Mouse (Mus musculus) heart, embryonic 11.5 days (tissue): ENCODE results near the gene Hmga2. TPM values are rescaled to one million over a fixed set of nuclear protein-coding genes. Genes with fewer than 3 reads are reported as not detected.

ENCODE experiments used
- ATAC-seq: fragments of 200-750 bp; cut with Nextera tagmentation; replicated peaks from 2 replicates; pipeline ENCODE4 v1.8.0; 2017; ENCODE audit warnings: moderate library complexity; ENCODE audit not compliant: insufficient number of reproducible peaks, low FRiP score, low TSS enrichment
- H3K27ac ChIP-seq: fragments of 300-500 bp; sonication (generic); 2 replicates; pipeline ENCODE4 v1.5.1; 2014; ENCODE audit warnings: mild to moderate bottlenecking, low read depth, low read length
- H3K27me3 ChIP-seq: fragments of 300-500 bp; sonication (generic); 2 replicates; pipeline ENCODE4 v1.6.1; 2014; ENCODE audit warnings: mild to moderate bottlenecking, low read length, mixed read lengths; ENCODE audit not compliant: control insufficient read depth, insufficient read depth
- H3K36me3 ChIP-seq: fragments of 300-500 bp; sonication (generic); 2 replicates; pipeline ENCODE4 v1.6.1; 2014; ENCODE audit warnings: mild to moderate bottlenecking, low read length, moderate library complexity, mixed read lengths; ENCODE audit not compliant: control insufficient read depth, insufficient read depth
- H3K4me1 ChIP-seq: fragments of 300-500 bp; sonication (generic); 2 replicates; pipeline ENCODE4 v1.6.1; 2014; ENCODE audit warnings: low read length; ENCODE audit not compliant: control insufficient read depth, insufficient read depth
- H3K4me2 ChIP-seq: fragments of 300-500 bp; sonication (generic); 2 replicates; pipeline ENCODE4 v1.6.1; 2014; ENCODE audit warnings: mild to moderate bottlenecking, moderate library complexity
- H3K4me3 ChIP-seq: fragments of 300-500 bp; sonication (generic); 2 replicates; pipeline ENCODE4 v1.5.1; 2014; ENCODE audit warnings: low read depth, low read length
- H3K9ac ChIP-seq: fragments of 300-500 bp; sonication (generic); 2 replicates; pipeline ENCODE4 v1.6.1; 2014; ENCODE audit warnings: mild to moderate bottlenecking, low read depth, low read length, moderate library complexity
- H3K9me3 ChIP-seq: fragments of 300-500 bp; sonication (generic); replicated peaks from 2 replicates; pipeline ENCODE4 v1.6.1; 2016; ENCODE audit warnings: low read length; ENCODE audit not compliant: control insufficient read depth
- WGBS: fragments of 180-500 bp; shearing (Covaris S2); extraction: QIAGEN DNeasy Blood & Tissue Kit; methylation state at CpG from one replicate; pipeline ENCODE4 v1.1.7; 2014; ENCODE audit not compliant: insufficient replicate concordance; 5-methylcytosine and 5-hydroxymethylcytosine counted together
- polyA plus RNA-seq: library from polyadenylated mRNA; unstranded; fragments of >200 nt; fragmentation: Nextera tagmentation; extraction: Ambion mirVana; gene quantifications from 2 replicates; pipeline ENCODE4 v1.2.1, GENCODE M21; 2014

Hmga2 gene
- polyA plus RNA-seq, 1 experiment from 2014 or later: 42.6 TPM

DNA sequence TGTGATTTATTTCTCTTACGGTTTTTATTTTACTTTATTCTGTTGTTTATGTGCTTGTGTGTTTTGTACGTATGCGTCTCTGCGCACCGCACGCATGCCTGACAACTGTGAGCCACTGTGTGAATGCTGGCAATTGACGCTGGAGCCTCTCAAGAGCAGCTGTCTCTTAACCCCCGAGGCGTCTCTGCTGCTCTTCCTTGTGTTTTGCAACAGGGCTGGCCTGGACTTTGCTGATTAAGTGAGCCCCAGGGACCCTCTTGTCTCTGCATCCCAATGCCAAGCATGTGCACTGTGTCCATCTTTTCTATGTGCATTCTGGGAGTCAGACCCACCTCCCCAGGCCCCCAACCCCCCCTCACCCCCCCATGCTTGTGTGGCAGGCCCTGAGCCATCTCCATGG is 24.5 kb upstream of the Hmga2 start:
- H3K27ac ChIP-seq: no peak overlapping the region
- H3K27me3 ChIP-seq: no peaks in the 10 kb centered on the region
- no peak overlapping the region for H3K9ac ChIP-seq
- no peaks in the 10 kb centered on the region for H3K9me3 ChIP-seq
- H3K4me3 ChIP-seq: no peak overlapping the region
- ATAC-seq: no peak
- no peak overlapping the region for H3K4me2 ChIP-seq
- H3K4me1 ChIP-seq: no peaks in the 10 kb centered on the region; the same call in 1 of the 2 replicates
- WGBS: 73% methylated on average over 9 of the region's 9 CpGs
- H3K36me3 ChIP-seq: no peaks in the 10 kb centered on the region

DNA sequence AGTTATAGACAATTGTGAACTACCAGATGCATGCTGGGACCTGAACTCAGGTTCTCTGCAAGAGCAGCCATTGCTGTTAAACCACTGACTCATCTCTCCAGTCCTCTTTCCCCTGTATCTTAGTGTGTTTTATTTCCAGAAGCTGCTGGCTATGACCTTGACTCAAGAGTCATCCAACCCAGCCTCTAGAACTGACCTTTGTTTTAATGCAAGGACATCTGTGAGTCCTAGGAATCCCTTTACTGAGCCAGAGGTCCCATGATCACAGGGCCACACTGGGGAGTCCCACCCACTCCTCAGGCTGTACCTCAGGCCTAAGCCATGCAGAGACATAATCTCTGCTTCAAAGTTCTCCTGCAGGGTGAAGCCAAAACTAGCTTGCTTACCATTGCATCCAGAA is 21.8 kb upstream of the Hmga2 start:
- no peak overlapping the region for H3K4me2 ChIP-seq
- no peak overlapping the region for H3K27ac ChIP-seq
- no peaks in the 10 kb centered on the region for H3K27me3 ChIP-seq
- H3K4me3 ChIP-seq: no peak overlapping the region
- H3K36me3 ChIP-seq: no peaks in the 10 kb centered on the region
- no peaks in the 10 kb centered on the region; the same call in 1 of the 2 replicates for H3K4me1 ChIP-seq
- H3K9ac ChIP-seq: no peak overlapping the region
- H3K9me3 ChIP-seq: no peaks in the 10 kb centered on the region
- no peak for ATAC-seq

DNA sequence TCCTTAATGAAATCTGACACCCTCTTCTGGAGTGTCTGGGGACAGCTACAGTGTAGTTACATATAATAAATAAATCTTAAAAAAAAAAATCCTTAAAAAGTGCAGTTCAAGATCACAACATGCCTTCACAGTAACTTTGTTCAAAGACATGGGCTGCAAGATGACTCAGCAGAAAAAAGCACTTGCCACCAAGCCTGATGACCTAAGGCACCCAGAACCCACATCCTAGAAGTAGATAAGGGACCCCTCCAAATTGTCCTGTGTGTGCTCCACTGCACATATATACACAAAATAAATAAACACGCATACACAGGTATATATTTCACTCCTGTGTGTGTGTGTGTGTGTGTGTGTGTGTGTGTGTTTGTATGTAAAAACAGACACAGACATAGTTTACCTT is 18.4 kb upstream of the Hmga2 start:
- Histone ChIP-seq H3K9me3 (no peaks in the 10 kb centered on the region), H3K9ac (no peak overlapping the region), H3K4me2 (no peak overlapping the region), H3K4me3 (no peak overlapping the region), H3K27me3 (no peaks in the 10 kb centered on the region), H3K36me3 (no peaks in the 10 kb centered on the region), H3K27ac (no peak overlapping the region), H3K4me1 (no peaks in the 10 kb centered on the region; the same call in 1 of the 2 replicates)
- ATAC-seq: no peak
- 80% methylated on average over 1 of the region's 1 CpGs for WGBS

DNA sequence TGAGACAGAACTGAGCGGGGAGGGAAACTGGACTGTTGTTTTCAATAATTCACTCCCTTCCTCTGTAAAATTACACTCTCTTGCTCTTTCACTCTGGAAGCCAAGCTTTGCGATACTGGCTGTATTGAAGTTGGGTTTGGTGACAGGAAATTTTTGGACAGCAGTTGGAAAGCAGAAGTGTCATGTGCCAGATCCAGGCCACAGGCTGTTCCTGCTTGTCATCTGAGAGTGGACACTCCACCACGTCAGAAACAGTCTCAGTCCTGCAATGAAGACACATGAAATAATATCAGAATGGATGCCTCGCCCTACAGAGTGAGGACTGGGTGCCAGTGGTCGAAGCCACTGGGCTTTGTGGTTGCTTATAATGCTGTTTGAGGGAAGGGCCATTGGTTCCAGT is 15.2 kb upstream of the Hmga2 start:
- Histone ChIP-seq H3K36me3 (no peaks in the 10 kb centered on the region), H3K9me3 (peaks cover 6% of the 10 kb centered on the region), H3K27me3 (no peaks in the 10 kb centered on the region), H3K4me1 (no peaks in the 10 kb centered on the region), H3K27ac (no peak overlapping the region), H3K4me2 (no peak overlapping the region), H3K4me3 (no peak overlapping the region), H3K9ac (no peak overlapping the region)
- no peak for ATAC-seq
- WGBS: 76% methylated on average over 5 of the region's 5 CpGs

DNA sequence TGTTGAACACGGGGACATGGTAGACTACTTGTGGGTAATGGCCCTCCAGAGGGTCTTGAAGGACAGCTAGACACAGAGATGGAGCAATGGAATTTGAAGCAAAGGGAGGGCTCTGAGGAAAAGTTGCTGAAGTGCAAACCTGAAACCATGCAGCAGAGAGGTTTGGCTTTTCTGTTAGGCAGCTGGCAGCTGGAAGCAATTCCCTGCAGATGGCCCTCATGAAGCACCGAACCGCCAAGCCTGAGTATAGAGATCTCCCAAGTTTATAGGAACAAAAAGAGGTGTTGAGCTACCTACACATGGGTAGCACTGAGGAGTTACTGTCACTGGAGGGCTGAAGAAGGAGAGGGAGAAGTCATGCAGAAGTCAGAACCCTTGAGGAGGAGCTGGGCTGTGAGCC is 13.3 kb upstream of the Hmga2 start:
- Histone ChIP-seq H3K4me2 (no peak overlapping the region), H3K36me3 (no peaks in the 10 kb centered on the region), H3K27ac (no peak overlapping the region), H3K9me3 (peaks cover 6% of the 10 kb centered on the region), H3K4me1 (no peaks in the 10 kb centered on the region), H3K4me3 (no peak overlapping the region), H3K9ac (no peak overlapping the region), H3K27me3 (no peaks in the 10 kb centered on the region)
- 86% methylated on average over 3 of the region's 3 CpGs for WGBS
- ATAC-seq: no peak

DNA sequence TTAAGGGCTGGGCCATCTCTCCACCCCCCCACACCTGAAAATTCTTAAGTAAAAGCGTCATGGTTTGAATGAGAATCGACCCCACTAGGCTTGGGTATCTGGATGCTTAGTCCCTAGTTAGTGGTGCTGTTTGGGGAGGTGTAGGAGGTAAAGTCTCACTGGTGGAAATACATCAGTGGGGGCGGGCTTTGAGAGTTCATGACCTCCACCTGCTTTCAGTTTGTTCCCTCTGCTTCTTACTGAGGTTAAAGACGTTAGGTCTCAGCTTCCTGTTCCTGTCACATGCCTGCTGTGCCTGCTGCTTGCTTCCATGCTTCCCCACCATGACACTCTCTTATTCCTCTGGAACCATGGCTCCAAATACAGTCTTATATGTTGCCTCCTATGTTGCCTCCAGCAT is 12.3 kb upstream of the Hmga2 start:
- Histone ChIP-seq H3K4me3 (no peak overlapping the region), H3K4me2 (no peak overlapping the region), H3K9me3 (peaks cover 6% of the 10 kb centered on the region), H3K27ac (no peak overlapping the region), H3K4me1 (no peaks in the 10 kb centered on the region), H3K9ac (no peak overlapping the region), H3K36me3 (no peaks in the 10 kb centered on the region), H3K27me3 (no peaks in the 10 kb centered on the region)
- 67% methylated on average over 4 of the region's 4 CpGs for WGBS
- ATAC-seq: no peak

DNA sequence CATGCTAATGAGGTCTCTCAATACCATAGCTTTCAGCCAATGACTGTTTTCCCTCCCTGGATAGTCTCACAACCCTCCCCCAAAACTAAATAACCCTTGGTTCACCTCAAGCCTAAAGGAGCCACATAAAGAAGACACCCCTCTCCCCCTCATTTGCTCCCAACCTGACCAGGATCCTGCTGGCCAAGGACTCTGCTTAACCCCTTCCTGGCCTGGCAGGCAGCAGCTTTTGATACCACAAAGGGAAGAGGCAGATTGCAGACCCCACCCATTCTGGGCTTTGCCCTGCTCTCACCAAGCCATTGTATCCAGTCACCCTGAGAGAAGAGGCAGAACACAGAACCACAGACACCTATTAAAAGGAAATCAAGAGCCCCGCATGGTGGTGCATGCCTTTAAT is 11.6 kb upstream of the Hmga2 start:
- H3K9me3 ChIP-seq: peaks cover 6% of the 10 kb centered on the region
- H3K4me2 ChIP-seq: no peak overlapping the region
- H3K36me3 ChIP-seq: no peaks in the 10 kb centered on the region
- no peak overlapping the region for H3K27ac ChIP-seq
- H3K4me3 ChIP-seq: no peak overlapping the region
- H3K4me1 ChIP-seq: no peaks in the 10 kb centered on the region
- no peaks in the 10 kb centered on the region for H3K27me3 ChIP-seq
- ATAC-seq: no peak
- WGBS: 92% methylated on average over 1 of the region's 1 CpGs
- H3K9ac ChIP-seq: no peak overlapping the region

DNA sequence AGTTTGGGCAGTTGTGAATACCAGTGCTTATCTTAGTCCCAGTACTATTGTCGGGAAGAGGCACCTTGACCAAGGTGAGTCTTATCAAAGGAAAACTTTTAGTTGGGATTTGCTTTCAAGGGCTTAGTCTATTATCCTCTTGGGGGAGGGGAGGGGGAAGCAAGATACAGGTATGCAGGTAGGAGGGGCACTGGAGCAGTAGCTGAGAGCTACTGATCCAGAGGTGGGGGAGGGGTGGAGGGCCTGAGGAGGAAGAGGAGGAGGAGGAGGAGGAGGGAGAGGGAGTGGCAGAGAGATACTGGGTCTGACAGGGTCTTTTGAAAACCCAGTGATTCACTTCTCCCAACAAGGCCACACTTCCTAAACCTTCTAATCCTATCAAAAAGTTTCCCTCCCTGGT is 9.2 kb upstream of the Hmga2 start:
- no peak for ATAC-seq
- WGBS: 46% methylated on average over 1 of the region's 1 CpGs

DNA sequence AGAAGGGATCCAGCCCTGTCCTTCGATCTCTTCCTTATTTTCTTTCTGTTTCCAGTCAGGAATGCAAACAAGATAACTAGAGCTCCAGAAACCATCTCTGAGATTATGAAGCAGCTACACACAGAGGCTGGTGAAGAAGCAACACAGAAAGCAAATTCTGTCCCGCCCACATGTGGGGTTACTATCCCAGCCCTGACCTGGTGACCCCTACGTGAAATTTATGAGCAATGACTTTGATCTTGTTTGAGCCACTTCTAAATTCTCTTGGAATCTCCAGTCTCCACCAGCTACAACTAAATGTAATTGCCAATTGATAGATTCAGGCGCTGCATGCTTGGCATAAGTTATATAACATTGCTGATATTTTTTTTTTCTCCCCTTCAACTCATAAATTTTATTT is 7.9 kb upstream of the Hmga2 start:
- 60% methylated on average over 4 of the region's 4 CpGs for WGBS
- ATAC-seq: no peak
- no peak overlapping the region for H3K27ac ChIP-seq
- H3K36me3 ChIP-seq: no peaks in the 10 kb centered on the region
- H3K4me2 ChIP-seq: no peak overlapping the region
- no peak overlapping the region for H3K9ac ChIP-seq
- no peaks in the 10 kb centered on the region for H3K27me3 ChIP-seq
- H3K9me3 ChIP-seq: peaks cover 6% of the 10 kb centered on the region
- H3K4me3 ChIP-seq: no peak overlapping the region
- H3K4me1 ChIP-seq: no peaks in the 10 kb centered on the region

More for the DNA sequence above, 9.2 kb upstream of the Hmga2 start:
- peaks cover 6% of the 10 kb centered on the region for H3K9me3 ChIP-seq
- no peaks in the 10 kb centered on the region for H3K4me1 ChIP-seq
- H3K27ac ChIP-seq: no peak overlapping the region
- no peaks in the 10 kb centered on the region for H3K36me3 ChIP-seq
- H3K4me2 ChIP-seq: no peak overlapping the region
- no peak overlapping the region for H3K9ac ChIP-seq
- no peak overlapping the region for H3K4me3 ChIP-seq
- no peaks in the 10 kb centered on the region for H3K27me3 ChIP-seq
